Mouse (Mus musculus): ENCODE data around the gene Hoxd12.

- no peak for TF ChIP-seq POLR2A (IDR thresholded peaks at IDR 0.05; ENCODE audit: borderline replicate concordance, extremely low read depth, low read depth, low read length)
- TF ChIP-seq CTCF (IDR thresholded peaks at IDR 0.05; ENCODE audit: insufficient read depth, low read length) = no peak
Measured at GRCm38 (mm10) chr2:74675666-74676282, 961 bp downstream of the Hoxd12 start.
